ENCODE assay signal across 10 mouse cellular contexts in the genomic region with DNA sequence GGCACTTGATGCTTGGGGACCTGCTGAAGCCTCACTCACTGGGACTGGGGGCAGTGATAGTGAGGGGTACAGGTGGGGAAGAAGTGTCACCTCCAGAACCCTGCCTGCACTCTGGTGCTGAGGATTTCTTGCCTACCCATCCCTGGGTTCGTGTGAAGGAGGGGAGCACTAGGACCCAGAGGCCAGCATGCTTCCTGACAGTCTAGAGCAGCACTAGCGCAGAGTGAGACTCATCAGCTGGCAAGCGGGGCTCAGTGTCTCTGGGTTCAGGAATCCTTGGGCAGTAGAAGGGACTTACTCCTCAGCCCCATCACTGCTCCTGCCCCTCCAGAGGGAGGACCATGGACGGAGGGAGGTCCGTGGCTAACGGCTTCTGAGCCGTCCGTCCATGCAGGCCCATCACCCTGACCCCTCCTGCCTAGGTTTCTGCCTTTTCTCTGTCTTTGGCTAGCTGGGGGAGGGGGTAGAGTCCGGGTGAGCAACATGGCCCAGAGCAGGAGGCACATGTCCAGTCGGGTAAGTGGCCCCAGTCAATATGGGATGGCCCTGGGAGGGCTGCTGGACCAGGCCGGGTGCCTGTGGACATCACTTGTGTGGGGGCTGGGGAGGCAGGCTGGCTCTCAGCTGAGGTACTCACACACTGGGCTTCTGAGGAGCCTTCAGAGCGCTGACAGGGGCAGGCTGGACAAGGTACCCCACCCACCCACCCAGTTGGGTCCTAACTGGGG. TPM values are rescaled to one million over a fixed set of nuclear protein-coding genes. Genes with fewer than 3 reads are reported as not detected.
A peak's percentile ranks its signal among the peaks of the same experiment; 100 is the strongest.
DNase-seq lines count a peak whose midpoint lies in the region; ATAC-seq and TF ChIP-seq lines count a peak whose summit lies in the region.
"Had no signal": no experiment of that assay in that cellular context is flagged by ENCODE, and none has a peak within 500 bp of the region (broad histone marks: within the 10 kb centered on the region; RNA-seq: fewer than 3 reads in every experiment).

No protein-coding gene starts in this region.

- DNase-seq in heart, postnatal 25 days (ENCODE audit: low spot score) = no peak
- peak; percentile 80 for DNase-seq in cerebellum, adult 9-10 months
- DNase-seq in frontal cortex, postnatal 36 days (ENCODE audit: low spot score in 2 of 2) = peak; percentile 81
- DNase-seq in left cerebral cortex, adult 11 months (ENCODE audit: low spot score) = peak; percentile 50
- peak; percentile 78 for DNase-seq in midbrain, postnatal 0 days (ENCODE audit: low spot score)
- DNase-seq in thymus, postnatal 4 days = no peak
- DNase-seq in spleen, postnatal 4 days (ENCODE audit: low spot score in 2 of 2) = no peak

- ATAC-seq in heart, embryonic 12.5 days (ENCODE audit: insufficient number of reproducible peaks, low FRiP score) = peak; percentile 54
- ATAC-seq in midbrain, postnatal 0 days (ENCODE audit: low FRiP score) = peak; percentile 81

- intact Hi-C loops in heart, postnatal 25 days (cut with DNase I) = no loop called here

- TF ChIP-seq CTCF in midbrain, postnatal 0 days (IDR thresholded peaks at IDR 0.05) = no peak

- 21% methylated on average over 12 of the region's 12 CpGs for WGBS in heart, embryonic 12.5 days
- 13% methylated on average over 12 of the region's 12 CpGs for WGBS in midbrain, postnatal 0 days

- H3K27ac ChIP-seq in heart, embryonic 12.5 days (ENCODE audit: poor library complexity, severe bottlenecking) = no peak overlapping the region
- peak overlapping the region; percentile 34; the same call in 1 of the 2 replicates for H3K27ac ChIP-seq in midbrain, postnatal 0 days (ENCODE audit: low read depth, low read length)

- peak overlapping the region; percentile 73 for H3K4me2 ChIP-seq in heart, embryonic 12.5 days
- peak overlapping the region; percentile 64 for H3K4me2 ChIP-seq in midbrain, postnatal 0 days (ENCODE audit: low read depth, low read length, poor library complexity, severe bottlenecking)

- no peaks in the 10 kb centered on the region for H3K27me3 ChIP-seq in heart, embryonic 12.5 days (replicated peaks)
- H3K27me3 ChIP-seq in midbrain, postnatal 0 days (ENCODE audit: insufficient read depth, low read length) = no peaks in the 10 kb centered on the region

- H3K9ac ChIP-seq in heart, embryonic 12.5 days = peak overlapping the region; percentile 52
- H3K9ac ChIP-seq in midbrain, postnatal 0 days (replicated peaks; ENCODE audit: low read length, poor library complexity, severe bottlenecking) = peak overlapping the region; percentile 80

- peaks cover 31% of the 10 kb centered on the region for H3K36me3 ChIP-seq in heart, embryonic 12.5 days
- peaks cover 23% of the 10 kb centered on the region for H3K36me3 ChIP-seq in midbrain, postnatal 0 days (ENCODE audit: insufficient read depth, low read length)

- peak overlapping the region; percentile 37 for H3K4me3 ChIP-seq in heart, embryonic 12.5 days
- H3K4me3 ChIP-seq in midbrain, postnatal 0 days (ENCODE audit: low read depth, low read length) = peak overlapping the region; percentile 66
- H3K4me3 ChIP-seq: erythroblast, embryonic 14.5 days; myocyte had no signal

- peaks cover 21% of the 10 kb centered on the region for H3K4me1 ChIP-seq in heart, embryonic 12.5 days (replicated peaks)
- H3K4me1 ChIP-seq in midbrain, postnatal 0 days (ENCODE audit: insufficient read depth, low read length) = peaks cover 12% of the 10 kb centered on the region

- H3K9me3 ChIP-seq in heart, embryonic 12.5 days (replicated peaks) = no peaks in the 10 kb centered on the region
- H3K9me3 ChIP-seq in midbrain, postnatal 0 days (ENCODE audit: low read length) = no peaks in the 10 kb centered on the region

RNA-seq across cellular contexts. Expression of a gene that starts 13.8 kb away (rescaled TPM):
- polyA plus RNA-seq in heart, embryonic 12.5 days (2016; fragmentation: Nextera tagmentation; extraction: Ambion mirVana) = 86.9 and 89.0 TPM in 2 replicates
- 100 to 1,000 TPM; 134 to 136 TPM for total RNA-seq in heart, postnatal 25 days (2021)
- total RNA-seq in midbrain, postnatal 0 days (2014; rRNA removed) = 126 and 129 TPM in 2 replicates
- polyA plus RNA-seq in midbrain, postnatal 0 days (2015; fragmentation: Nextera tagmentation; extraction: Ambion mirVana) = 166 TPM in 2 replicates

RNA-seq across cellular contexts. Expression of a gene that starts 23.4 kb away (rescaled TPM):
- 0.17 and 0.39 TPM in 2 replicates for polyA plus RNA-seq in heart, embryonic 12.5 days (2016; fragmentation: Nextera tagmentation; extraction: Ambion mirVana)
- under 1 TPM in 1 of 2 experiments, not detected in 1; 0.17 TPM for total RNA-seq in heart, postnatal 25 days (2021)
- total RNA-seq in midbrain, postnatal 0 days (2014; rRNA removed) = 15.6 and 20.5 TPM in 2 replicates
- polyA plus RNA-seq in midbrain, postnatal 0 days (2015; fragmentation: Nextera tagmentation; extraction: Ambion mirVana) = 18.0 and 18.2 TPM in 2 replicates
- polyA plus RNA-seq: erythroblast, embryonic 14.5 days had no signal

RNA-seq across cellular contexts. Expression of a gene that starts 23.4 kb away (rescaled TPM):
- 4.2 and 6.8 TPM in 2 replicates for polyA plus RNA-seq in heart, embryonic 12.5 days (2016; fragmentation: Nextera tagmentation; extraction: Ambion mirVana)
- total RNA-seq in heart, postnatal 25 days (2021) = 1 to 10 TPM; 1.0 to 2.3 TPM
- 12.7 and 15.9 TPM in 2 replicates for total RNA-seq in midbrain, postnatal 0 days (2014; rRNA removed)
- 21.5 and 27.5 TPM in 2 replicates for polyA plus RNA-seq in midbrain, postnatal 0 days (2015; fragmentation: Nextera tagmentation; extraction: Ambion mirVana)

RNA-seq across cellular contexts. Expression of a gene that starts 40.1 kb away (rescaled TPM):
- 0.27 and 0.52 TPM in 2 replicates for polyA plus RNA-seq in heart, embryonic 12.5 days (2016; fragmentation: Nextera tagmentation; extraction: Ambion mirVana)
- not detected for total RNA-seq in heart, postnatal 25 days (2021)
- total RNA-seq in midbrain, postnatal 0 days (2014; rRNA removed) = 0.57 and 3.3 TPM in 2 replicates
- 0.16 and 0.25 TPM in 2 replicates for polyA plus RNA-seq in midbrain, postnatal 0 days (2015; fragmentation: Nextera tagmentation; extraction: Ambion mirVana)

RNA-seq across cellular contexts. Expression of a gene that starts 44.3 kb away (rescaled TPM):
- polyA plus RNA-seq in heart, embryonic 12.5 days (2016; fragmentation: Nextera tagmentation; extraction: Ambion mirVana) = 20.3 and 22.0 TPM in 2 replicates
- 1 to 10 TPM; 2.8 to 5.4 TPM for total RNA-seq in heart, postnatal 25 days (2021)
- total RNA-seq in midbrain, postnatal 0 days (2014; rRNA removed) = 24.3 and 30.9 TPM in 2 replicates
- 12.5 and 14.6 TPM in 2 replicates for polyA plus RNA-seq in midbrain, postnatal 0 days (2015; fragmentation: Nextera tagmentation; extraction: Ambion mirVana)

Comparison
In these comparisons a context has a peak if more than half of its experiments do, and no peak if none do; other contexts are left out.
1. DNase-seq: peak in cerebellum, adult 9-10 months (single experiment), frontal cortex, postnatal 36 days (2 of 2), left cerebral cortex, adult 11 months (single experiment) and midbrain, postnatal 0 days (single experiment); none in heart, postnatal 25 days (single experiment), thymus, postnatal 4 days (single experiment) and spleen, postnatal 4 days (0 of 2).
2. RNA of a gene that starts 23.4 kb away (total RNA-seq): 15.6 to 20.5 TPM in midbrain, postnatal 0 days; 0.17 TPM in heart, postnatal 25 days; every median in the first group is over 10 times any median in the second.